Mouse (Mus musculus) kidney, adult 2 months (tissue): ENCODE data around the gene Nudt19. TPM values are rescaled to one million over a fixed set of nuclear protein-coding genes. Genes with fewer than 3 reads are reported as not detected.

Experiments used
- DNase-seq: peaks from one replicate; pipeline ENCODE4 v3.0.0; 2021
- H3K27ac ChIP-seq: fragments of 200-500 bp; 2 replicates; pipeline ENCODE4 v1.5.1; 2012; ENCODE audit warnings: low read depth, low read length, control low read depth, inconsistent platforms; ENCODE audit not compliant: insufficient read depth
- H3K27me3 ChIP-seq: fragments of 200-500 bp; replicated peaks from 2 replicates; pipeline ENCODE4 v1.6.1; 2012; ENCODE audit warnings: mild to moderate bottlenecking, moderate library complexity, low read length, inconsistent platforms; ENCODE audit not compliant: control insufficient read depth, insufficient read depth
- H3K36me3 ChIP-seq: fragments of 200-500 bp; 2 replicates; pipeline ENCODE4 v1.6.1; 2012; ENCODE audit warnings: mild to moderate bottlenecking, moderate library complexity, low read length, inconsistent platforms; ENCODE audit not compliant: control insufficient read depth, insufficient read depth
- H3K4me1 ChIP-seq: fragments of 200-500 bp; 2 replicates; pipeline ENCODE4 v1.6.1; 2011; ENCODE audit warnings: low read length; ENCODE audit not compliant: control insufficient read depth, insufficient read depth
- H3K4me3 ChIP-seq: fragments of 200-500 bp; 2 replicates; pipeline ENCODE4 v1.5.1; 2011; ENCODE audit warnings: mild to moderate bottlenecking, low read depth, low read length, control low read depth; ENCODE audit not compliant: insufficient read depth
- CTCF ChIP-seq: fragments of 200-500 bp; conservative IDR thresholded peaks from 2 replicates; pipeline ENCODE4 v1.5.1; 2011; ENCODE audit warnings: low read depth, mild to moderate bottlenecking, control low read depth, low read length, moderate library complexity, mixed read lengths; ENCODE audit not compliant: insufficient read depth, insufficient read length
- POLR2A ChIP-seq: fragments of 200-500 bp; IDR thresholded peaks from one replicate; pipeline ENCODE4 v1.6.1; 2011; ENCODE audit warnings: low read depth, low read length, control low read depth
- WGBS: fragments of 180-500 bp; shearing (Covaris S2); methylation state at CpG from one replicate; pipeline ENCODE4 v1.1.7; 2018; 5-methylcytosine and 5-hydroxymethylcytosine counted together
- polyA plus RNA-seq: library from polyadenylated mRNA; depleted of rRNA; stranded (reverse); fragments of >200 nt; gene quantifications from 2 replicates; pipeline ENCODE4 v1.2.3, GENCODE M21; 2012

Nudt19 gene
- polyA plus RNA-seq, 1 experiment, result 170 TPM

- DNase-seq, result peak; percentile 53
- no peak overlapping the region for H3K4me3 ChIP-seq
- H3K27ac ChIP-seq, result peak overlapping the region; percentile 99
- H3K4me1 ChIP-seq, result peaks cover 12% of the 10 kb centered on the region; the same call in 1 of the 2 replicates
- TF ChIP-seq POLR2A, result no peak
- no peak for TF ChIP-seq CTCF
- H3K27me3 ChIP-seq, result no peaks in the 10 kb centered on the region
- WGBS, result 67% methylated on average over 2 of the region's 2 CpGs
- no peaks in the 10 kb centered on the region for H3K36me3 ChIP-seq
Observed at GRCm38 (mm10) chr7:35564067-35564865, 8.2 kb upstream of the Nudt19 start.

GRCm38 (mm10) chr7:35563071-35563470 is 7.0 kb upstream of the Nudt19 start:
- TF ChIP-seq POLR2A (no peak), CTCF (no peak)
- Histone ChIP-seq H3K27me3 (no peaks in the 10 kb centered on the region), H3K4me3 (no peak overlapping the region), H3K36me3 (no peaks in the 10 kb centered on the region), H3K27ac (peak overlapping the region; percentile 59; the same call in 1 of the 2 replicates), H3K4me1 (peaks cover 21% of the 10 kb centered on the region)
- DNase-seq, result no peak
- 81% methylated on average over 11 of the region's 11 CpGs for WGBS

DNA sequence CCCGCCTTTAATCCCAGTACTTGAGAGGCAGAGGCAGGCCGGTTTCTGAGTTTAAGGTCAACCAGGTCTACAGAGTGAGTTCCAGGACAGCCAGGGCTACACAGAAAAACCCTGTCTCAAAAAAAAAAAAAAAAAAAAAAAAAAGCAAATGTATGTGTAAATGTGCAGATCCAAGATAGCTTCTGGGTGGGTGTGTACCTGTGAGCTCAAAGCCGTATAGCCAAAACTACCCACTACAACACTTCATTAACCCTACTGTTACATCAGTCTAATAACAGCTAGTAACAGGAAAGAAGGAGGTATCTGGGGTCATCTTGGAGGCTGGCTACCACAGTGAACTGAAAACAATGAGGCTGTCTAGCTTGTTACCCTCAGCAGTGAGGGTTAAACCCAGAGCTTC is 3.7 kb upstream of the Nudt19 start:
- WGBS, result 87% methylated on average over 3 of the region's 3 CpGs
- H3K27me3 ChIP-seq, result no peaks in the 10 kb centered on the region
- H3K4me3 ChIP-seq, result no peak overlapping the region
- no peak for TF ChIP-seq CTCF
- no peak for TF ChIP-seq POLR2A
- no peaks in the 10 kb centered on the region for H3K36me3 ChIP-seq
- H3K4me1 ChIP-seq, result peaks cover 40% of the 10 kb centered on the region
- H3K27ac ChIP-seq, result peak overlapping the region; percentile 26
- no peak for DNase-seq

DNA sequence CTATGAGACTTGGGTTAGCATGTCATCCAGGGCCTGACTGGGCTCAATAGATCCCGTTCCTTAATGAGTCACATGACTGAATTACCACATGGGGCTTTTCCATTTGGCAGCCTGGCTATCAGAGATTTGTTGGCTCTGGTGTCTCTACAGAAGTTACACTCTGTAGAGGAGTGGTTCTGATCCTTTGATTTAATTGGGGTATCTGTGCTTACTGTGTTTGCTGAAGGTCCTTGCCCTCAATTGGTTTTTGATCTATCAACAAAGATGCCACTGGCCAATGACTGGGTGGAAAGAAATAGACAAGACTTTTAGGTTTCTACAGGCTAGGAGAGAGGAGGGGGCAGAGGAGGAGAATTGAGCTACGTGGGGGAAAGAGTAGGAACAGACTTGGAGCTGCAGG is 2.6 kb upstream of the Nudt19 start:
- 50% methylated on average over 2 of the region's 2 CpGs for WGBS
- TF ChIP-seq POLR2A (no peak), CTCF (no peak)
- Histone ChIP-seq H3K27ac (peak overlapping the region; percentile 100), H3K4me1 (peaks cover 38% of the 10 kb centered on the region), H3K36me3 (no peaks in the 10 kb centered on the region), H3K4me3 (no peak overlapping the region), H3K27me3 (no peaks in the 10 kb centered on the region)
- no peak for DNase-seq

DNA sequence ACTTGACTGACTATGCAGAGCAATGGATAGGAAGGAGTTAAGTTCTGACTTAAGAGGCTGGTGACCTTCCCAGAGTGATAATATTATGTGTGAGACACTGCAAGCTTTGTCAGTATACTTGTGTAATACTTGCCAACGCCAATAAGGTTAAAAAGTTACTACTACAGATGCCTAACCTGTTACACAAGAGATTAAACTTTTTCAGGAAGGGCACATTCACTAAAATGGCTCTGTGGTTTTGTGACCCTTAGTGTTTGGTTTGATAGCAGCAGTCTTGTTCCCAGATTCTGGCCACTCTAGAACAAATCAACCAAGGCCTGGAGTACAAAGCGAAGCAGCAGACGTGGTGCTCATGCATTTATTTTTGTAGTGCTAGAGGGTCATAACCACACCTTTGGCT is 1.5 kb upstream of the Nudt19 start:
- 0 out of 2 replicates have a peak, but pooled peaks cover 3% of the 10 kb centered on the region for H3K36me3 ChIP-seq
- H3K4me3 ChIP-seq, result no peak overlapping the region
- H3K27ac ChIP-seq, result peak overlapping the region; percentile 100
- TF ChIP-seq CTCF (no peak), POLR2A (no peak)
- peak; percentile 79 for DNase-seq
- WGBS, result 44% methylated on average over 3 of the region's 3 CpGs
- peaks cover 38% of the 10 kb centered on the region for H3K4me1 ChIP-seq
- H3K27me3 ChIP-seq, result no peaks in the 10 kb centered on the region

DNA sequence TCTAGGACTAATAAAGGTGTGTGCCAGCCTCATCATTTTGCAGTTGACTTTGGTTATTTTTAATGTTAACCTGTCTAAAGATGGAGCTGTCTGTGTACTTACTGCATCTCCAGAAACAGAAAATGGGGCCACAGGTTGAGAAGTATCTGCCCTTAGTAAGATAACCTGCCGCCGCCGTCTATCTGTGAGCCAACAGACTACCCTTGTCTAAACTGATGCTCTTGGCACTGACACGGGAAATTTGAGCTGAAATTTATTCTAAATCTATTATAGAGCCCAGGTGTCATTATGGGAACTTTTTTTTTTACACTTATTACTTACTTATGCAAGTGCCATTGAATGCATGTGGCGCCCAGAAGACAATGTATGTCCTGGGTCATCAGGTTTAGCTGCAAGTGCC is 801 bp upstream of the Nudt19 start:
- no peak for TF ChIP-seq POLR2A
- no peak for TF ChIP-seq CTCF
- Histone ChIP-seq H3K4me1 (peaks cover 34% of the 10 kb centered on the region), H3K27ac (peak overlapping the region; percentile 98), H3K36me3 (0 out of 2 replicates have a peak, but pooled peaks cover 3% of the 10 kb centered on the region), H3K27me3 (no peaks in the 10 kb centered on the region), H3K4me3 (no peak overlapping the region)
- WGBS, result 85% methylated on average over 5 of the region's 5 CpGs
- DNase-seq, result no peak

DNA sequence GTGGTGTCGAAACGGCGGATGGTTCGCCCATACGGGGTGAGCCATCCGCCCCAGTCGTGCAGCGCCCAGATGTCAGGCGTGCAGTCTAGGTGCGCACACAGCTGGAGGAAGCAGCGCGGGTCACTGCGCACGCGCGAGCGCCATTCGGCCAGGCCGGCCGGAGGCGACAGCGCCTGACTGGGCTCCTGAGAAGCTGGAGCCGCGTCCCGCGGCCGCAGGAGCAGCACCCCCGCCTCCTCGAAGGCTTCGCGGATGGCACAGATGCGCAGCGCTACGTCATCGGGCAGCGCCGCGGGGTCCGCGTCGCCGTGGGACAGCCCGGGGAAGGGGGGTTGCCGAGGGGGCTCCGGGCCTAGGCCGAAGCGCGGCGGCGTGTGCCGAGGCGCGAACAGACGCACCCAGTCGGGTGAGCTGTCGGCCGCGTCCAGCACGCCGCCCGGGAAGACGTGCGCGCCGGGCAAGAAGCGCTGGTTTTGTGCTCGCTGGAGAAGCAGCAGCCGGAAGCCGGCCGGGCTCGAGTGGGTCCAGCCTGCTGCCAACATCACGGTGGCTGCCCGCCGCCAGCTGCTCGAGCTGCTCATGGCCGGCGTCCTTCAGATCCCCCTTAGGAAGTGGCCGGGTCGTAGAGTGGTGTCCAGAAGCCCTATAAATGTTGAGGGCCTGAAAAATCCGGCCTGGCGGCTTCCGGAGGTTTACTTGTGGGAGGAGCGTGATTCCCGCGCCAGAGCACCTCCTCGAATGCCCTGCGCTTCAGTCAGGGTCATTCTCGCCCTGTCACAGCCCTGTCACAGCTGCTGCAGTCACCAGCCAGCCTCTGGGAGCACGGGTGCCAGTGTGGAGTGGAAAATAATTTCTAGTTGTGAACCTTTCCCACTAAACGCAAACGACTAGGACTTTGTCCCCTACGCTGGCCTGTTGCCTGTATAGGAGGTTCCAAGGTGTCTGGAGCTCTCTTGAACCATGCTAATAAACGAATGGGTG is 590 bp downstream of the Nudt19 start:
- peak overlapping the region; percentile 98 for H3K27ac ChIP-seq
- TF ChIP-seq POLR2A (peak; percentile 28), CTCF (no peak)
- peaks cover 31% of the 10 kb centered on the region for H3K4me1 ChIP-seq
- peak; percentile 95 for DNase-seq
- WGBS, result under 1% methylated on average over 93 of the region's 93 CpGs
- no peaks in the 10 kb centered on the region for H3K27me3 ChIP-seq
- H3K4me3 ChIP-seq, result peak overlapping the region; percentile 96
- H3K36me3 ChIP-seq, result peaks cover 12% of the 10 kb centered on the region
